Mouse (Mus musculus): ENCODE results near the gene Rbm15. TPM values are rescaled to one million over a fixed set of nuclear protein-coding genes. Genes with fewer than 3 reads are reported as not detected.
A peak's percentile ranks its signal among the peaks of the same experiment; 100 is the strongest.
"Not testable (repeated sequence)": the region's sequence is repeated elsewhere in the genome, so short reads cannot be mapped to it uniquely, and the experiment has no call there.

Rbm15 gene
- polyA plus RNA-seq, 1 experiment from 2014 or later, result 8.1 TPM

- no peak overlapping the region for H3K4me2 ChIP-seq (ENCODE audit: low read depth, low read length)
- no peak for ATAC-seq (ENCODE audit: low read depth)
- no peaks in the 10 kb centered on the region for H3K9me3 ChIP-seq (replicated peaks; ENCODE audit: control insufficient read depth, low read length)
- H3K27ac ChIP-seq (ENCODE audit: low read length), result no peak overlapping the region
- H3K27me3 ChIP-seq (ENCODE audit: control insufficient read depth, insufficient read depth, low read depth, low read length), result no peaks in the 10 kb centered on the region
- peaks cover 4% of the 10 kb centered on the region for H3K4me1 ChIP-seq (ENCODE audit: control insufficient read depth, low read depth, low read length)
- no peak overlapping the region for H3K9ac ChIP-seq (ENCODE audit: low read depth, low read length)
- peaks cover 12% of the 10 kb centered on the region for H3K36me3 ChIP-seq (ENCODE audit: control insufficient read depth, insufficient read depth)
- 86% methylated on average over 3 of the region's 3 CpGs for WGBS (ENCODE audit: insufficient replicate concordance)
- no peak overlapping the region for H3K4me3 ChIP-seq (ENCODE audit: low read depth, low read length)
Measured at GRCm38 (mm10) chr3:107317338-107317737, 16.1 kb downstream of the Rbm15 start.

GRCm38 (mm10) chr3:107296917-107297316 lies 36.6 kb downstream of the Rbm15 start:
- not testable (repeated sequence) for H3K4me2 ChIP-seq (ENCODE audit: low read depth, low read length); H3K4me3 ChIP-seq (ENCODE audit: low read depth, low read length); H3K9me3 ChIP-seq (replicated peaks; ENCODE audit: control insufficient read depth, low read length); H3K9ac ChIP-seq (ENCODE audit: low read depth, low read length); H3K36me3 ChIP-seq (ENCODE audit: control insufficient read depth, insufficient read depth); H3K27me3 ChIP-seq (ENCODE audit: control insufficient read depth, insufficient read depth, low read depth, low read length); H3K4me1 ChIP-seq (ENCODE audit: control insufficient read depth, low read depth, low read length); ATAC-seq (ENCODE audit: low read depth); H3K27ac ChIP-seq (ENCODE audit: low read length)
- WGBS (ENCODE audit: insufficient replicate concordance), result 76% methylated on average over 4 of the region's 4 CpGs

- no peak overlapping the region for H3K4me2 ChIP-seq (ENCODE audit: low read depth, low read length)
- no peak overlapping the region for H3K27ac ChIP-seq (ENCODE audit: low read length)
- H3K27me3 ChIP-seq (ENCODE audit: control insufficient read depth, insufficient read depth, low read depth, low read length), result no peaks in the 10 kb centered on the region
- no peaks in the 10 kb centered on the region; the same call in 1 of the 2 replicates for H3K4me1 ChIP-seq (ENCODE audit: control insufficient read depth, low read depth, low read length)
- no peak overlapping the region for H3K4me3 ChIP-seq (ENCODE audit: low read depth, low read length)
- H3K9me3 ChIP-seq (replicated peaks; ENCODE audit: control insufficient read depth, low read length), result no peaks in the 10 kb centered on the region
- H3K9ac ChIP-seq (ENCODE audit: low read depth, low read length), result no peak overlapping the region
- WGBS (ENCODE audit: insufficient replicate concordance), result 64% methylated on average over 5 of the region's 5 CpGs
- no peaks in the 10 kb centered on the region for H3K36me3 ChIP-seq (ENCODE audit: control insufficient read depth, insufficient read depth)
- ATAC-seq (ENCODE audit: low read depth), result no peak
Measured at GRCm38 (mm10) chr3:107295672-107296360, 37.7 kb downstream of the Rbm15 start.

GRCm38 (mm10) chr3:107290764-107291381 lies 42.6 kb downstream of the Rbm15 start, which contains the start of gene Slc16a4:
TSS of gene Slc16a4 (plus strand) at chr3:107291230.
- no peaks in the 10 kb centered on the region; the same call in 1 of the 2 replicates for H3K4me1 ChIP-seq (ENCODE audit: control insufficient read depth, low read depth, low read length)
- no peak within 1 kb of the TSS for H3K4me2 ChIP-seq (ENCODE audit: low read depth, low read length)
- no peaks in the 10 kb centered on the region for H3K27me3 ChIP-seq (ENCODE audit: control insufficient read depth, insufficient read depth, low read depth, low read length)
- ATAC-seq (ENCODE audit: low read depth), result no peak
- WGBS (ENCODE audit: insufficient replicate concordance), result 32% methylated on average over 9 of the region's 9 CpGs
- no peak within 1 kb of the TSS for H3K4me3 ChIP-seq (ENCODE audit: low read depth, low read length)
- no peak within 1 kb of the TSS for H3K9ac ChIP-seq (ENCODE audit: low read depth, low read length)
- no peaks in the 10 kb centered on the region for H3K36me3 ChIP-seq (ENCODE audit: control insufficient read depth, insufficient read depth)
- no peak within 1 kb of the TSS for H3K27ac ChIP-seq (ENCODE audit: low read length)
- H3K9me3 ChIP-seq (replicated peaks; ENCODE audit: control insufficient read depth, low read length), result no peaks in the 10 kb centered on the region

GRCm38 (mm10) chr3:107287346-107287745 lies 46.1 kb downstream of the Rbm15 start:
- H3K4me3 ChIP-seq (ENCODE audit: low read depth, low read length), result no peak overlapping the region
- no peak overlapping the region for H3K4me2 ChIP-seq (ENCODE audit: low read depth, low read length)
- H3K9me3 ChIP-seq (replicated peaks; ENCODE audit: control insufficient read depth, low read length), result no peaks in the 10 kb centered on the region
- ATAC-seq (ENCODE audit: low read depth), result no peak
- no peaks in the 10 kb centered on the region; the same call in 1 of the 2 replicates for H3K4me1 ChIP-seq (ENCODE audit: control insufficient read depth, low read depth, low read length)
- no peak overlapping the region for H3K9ac ChIP-seq (ENCODE audit: low read depth, low read length)
- H3K27ac ChIP-seq (ENCODE audit: low read length), result no peak overlapping the region
- H3K36me3 ChIP-seq (ENCODE audit: control insufficient read depth, insufficient read depth), result peaks cover 13% of the 10 kb centered on the region
- H3K27me3 ChIP-seq (ENCODE audit: control insufficient read depth, insufficient read depth, low read depth, low read length), result no peaks in the 10 kb centered on the region

- Histone ChIP-seq H3K27me3 (ENCODE audit: control insufficient read depth, insufficient read depth, low read depth, low read length) (no peaks in the 10 kb centered on the region), H3K36me3 (ENCODE audit: control insufficient read depth, insufficient read depth) (peaks cover 15% of the 10 kb centered on the region), H3K4me1 (ENCODE audit: control insufficient read depth, low read depth, low read length) (no peaks in the 10 kb centered on the region; the same call in 1 of the 2 replicates), H3K9ac (ENCODE audit: low read depth, low read length) (no peak overlapping the region), H3K27ac (ENCODE audit: low read length) (no peak overlapping the region), H3K4me2 (ENCODE audit: low read depth, low read length) (no peak overlapping the region), H3K9me3 (replicated peaks; ENCODE audit: control insufficient read depth, low read length) (no peaks in the 10 kb centered on the region), H3K4me3 (ENCODE audit: low read depth, low read length) (no peak overlapping the region)
- WGBS (ENCODE audit: insufficient replicate concordance), result 60% methylated on average over 2 of the region's 2 CpGs
- ATAC-seq (ENCODE audit: low read depth), result no peak
Measured at GRCm38 (mm10) chr3:107286123-107286522, 47.4 kb downstream of the Rbm15 start.

GRCm38 (mm10) chr3:107278479-107279269 lies 54.8 kb downstream of the Rbm15 start, which contains the start of gene Lamtor5:
TSS of gene Lamtor5 (plus strand) at chr3:107278858.
- H3K9ac ChIP-seq (ENCODE audit: low read depth, low read length), result peak within 1 kb of the TSS; percentile 83
- H3K27me3 ChIP-seq (ENCODE audit: control insufficient read depth, insufficient read depth, low read depth, low read length), result no peaks in the 10 kb centered on the region
- peak within 1 kb of the TSS; percentile 92 for H3K4me3 ChIP-seq (ENCODE audit: low read depth, low read length)
- peak within 1 kb of the TSS; percentile 78 for H3K4me2 ChIP-seq (ENCODE audit: low read depth, low read length)
- H3K4me1 ChIP-seq (ENCODE audit: control insufficient read depth, low read depth, low read length), result peaks cover 13% of the 10 kb centered on the region
- 3% methylated on average over 43 of the region's 43 CpGs for WGBS (ENCODE audit: insufficient replicate concordance)
- no peaks in the 10 kb centered on the region for H3K9me3 ChIP-seq (replicated peaks; ENCODE audit: control insufficient read depth, low read length)
- H3K27ac ChIP-seq (ENCODE audit: low read length), result 0 out of 2 replicates have a peak within 1 kb of the TSS, but pooled peaks have one; percentile 28
- peak; percentile 91 for ATAC-seq (ENCODE audit: low read depth)
- peaks cover 13% of the 10 kb centered on the region for H3K36me3 ChIP-seq (ENCODE audit: control insufficient read depth, insufficient read depth)

- ATAC-seq (ENCODE audit: low read depth), result no peak
- no peaks in the 10 kb centered on the region for H3K9me3 ChIP-seq (replicated peaks; ENCODE audit: control insufficient read depth, low read length)
- no peak overlapping the region for H3K4me3 ChIP-seq (ENCODE audit: low read depth, low read length)
Measured at GRCm38 (mm10) chr3:107276626-107277025, 56.8 kb downstream of the Rbm15 start.

More at GRCm38 (mm10) chr3:107276626-107277025, 56.8 kb downstream of the Rbm15 start:
- Histone ChIP-seq H3K9ac (ENCODE audit: low read depth, low read length) (no peak overlapping the region), H3K27ac (ENCODE audit: low read length) (no peak overlapping the region), H3K4me2 (ENCODE audit: low read depth, low read length) (no peak overlapping the region), H3K27me3 (ENCODE audit: control insufficient read depth, insufficient read depth, low read depth, low read length) (no peaks in the 10 kb centered on the region), H3K36me3 (ENCODE audit: control insufficient read depth, insufficient read depth) (no peaks in the 10 kb centered on the region), H3K4me1 (ENCODE audit: control insufficient read depth, low read depth, low read length) (peaks cover 17% of the 10 kb centered on the region)
- WGBS (ENCODE audit: insufficient replicate concordance), result 61% methylated on average over 3 of the region's 3 CpGs

Data from liver, embryonic 16.5 days (tissue).